Mouse (Mus musculus) gastrocnemius, postnatal 4 days (tissue): Measurements from ENCODE around the gene Zfp422. TPM values are rescaled to one million over a fixed set of nuclear protein-coding genes. Genes with fewer than 3 reads are reported as not detected.
"Not testable (repeated sequence)": the region's sequence is repeated elsewhere in the genome, so short reads cannot be mapped to it uniquely, and the experiment has no call there.

Experiments
- DNase-seq, 2 experiments: peaks; one replicate each; pipeline ENCODE4 v3.0.0; 2021 to 2022; ENCODE audit warnings: low spot score in 2 of 2, mixed read lengths in 2 of 2
- microRNA-seq: library from miRNA; unstranded; fragments of <30 nt; microRNA quantifications from one replicate; pipeline ENCODE4 v1.2.0, GENCODE M21; 2021
- total RNA-seq, 2 experiments: library from RNA; stranded (reverse); gene quantifications; 2 replicates each; pipeline ENCODE4 v1.2.3; 2021

Zfp422 gene
- total RNA-seq, 2 experiments from 2014 or later, result 29.6 to 30.9 TPM

- DNase-seq, result no peak
Measured at GRCm38 (mm10) chr6:116607230-116607629, 21.6 kb downstream of the Zfp422 start.

- not testable (repeated sequence) for DNase-seq
Measured at GRCm38 (mm10) chr6:116600969-116601368, 27.8 kb downstream of the Zfp422 start.

GRCm38 (mm10) chr6:116584095-116584494 is 44.7 kb downstream of the Zfp422 start, which contains the start of gene Olfr215:
Olfr215 (minus strand) TSS chr6:116584195.
- no peak for DNase-seq

Small RNAs within 50 kb of the gene (microRNA-seq; reads per million reads assigned to microRNA genes)
- gene Mir7043, result 0.63 reads per million

Other genes starting within 250 kb of the Zfp422 start
- gene Alox5, start 167.8 kb downstream of the Zfp422 start, total RNA-seq, result 1 to 10 TPM; 3.6 to 4.1 TPM
- gene Olfr211, start 139.9 kb downstream of the Zfp422 start, total RNA-seq, result not detected
- not detected for gene Olfr212, start 122.5 kb downstream of the Zfp422 start, total RNA-seq
- gene Olfr213, start 90.5 kb downstream of the Zfp422 start, total RNA-seq, result not detected
- 1 to 10 TPM; 2.7 to 3.4 TPM for gene Gm5580, start 77.9 kb downstream of the Zfp422 start, total RNA-seq
- gene Olfr214, start 74.8 kb downstream of the Zfp422 start, total RNA-seq, result not detected
- gene Olfr215, start 44.8 kb downstream of the Zfp422 start, total RNA-seq, result not detected
- 10 to 100 TPM; 11.5 to 14.1 TPM for gene Depp1, start 21.6 kb upstream of the Zfp422 start, total RNA-seq
- 10 to 100 TPM; 14.5 to 14.7 TPM for gene Rassf4, start 45.0 kb upstream of the Zfp422 start, total RNA-seq
- 1 to 10 TPM; 2.3 to 6.3 TPM for gene Tmem72, start 87.9 kb upstream of the Zfp422 start, total RNA-seq